Mouse (Mus musculus) liver, embryonic 14.5 days (tissue): ENCODE data around the gene Astn2. TPM values are rescaled to one million over a fixed set of nuclear protein-coding genes. Genes with fewer than 3 reads are reported as not detected.

Source experiments
- ATAC-seq: fragments of 200-750 bp; cut with Nextera tagmentation; 2 replicates; pipeline ENCODE4 v1.8.0; 2017; ENCODE audit warnings: moderate number of reproducible peaks, mild to moderate bottlenecking, moderate library complexity; ENCODE audit not compliant: insufficient read depth
- DNase-seq, 3 experiments: peaks; one replicate each; pipeline ENCODE4 v3.0.0-alpha.2; 2012 to 2013; ENCODE audit warnings: low read depth in 3 of 3, low spot score in 3 of 3
- H3K27ac ChIP-seq: fragments of 300-500 bp; sonication (generic); 2 replicates; pipeline ENCODE4 v1.5.1; 2014; ENCODE audit warnings: moderate library complexity, mild to moderate bottlenecking, control low read depth, inconsistent platforms
- H3K27me3 ChIP-seq: fragments of 300-500 bp; sonication (generic); 2 replicates; pipeline ENCODE4 v1.6.1; 2014; ENCODE audit warnings: mild to moderate bottlenecking, low read length, moderate library complexity; ENCODE audit not compliant: control insufficient read depth, insufficient read depth
- H3K36me3 ChIP-seq: fragments of 300-500 bp; sonication (generic); replicated peaks from 2 replicates; pipeline ENCODE4 v1.6.1; 2014; ENCODE audit warnings: low read depth; ENCODE audit not compliant: control insufficient read depth, insufficient read depth
- H3K4me1 ChIP-seq, 2 experiments: fragments of 200-500 bp in 1 of 2; fragments of 300-500 bp in 1 of 2; sonication (generic) in 1 of 2; replicated peaks; 2 replicates each; pipeline ENCODE4 v1.6.1; 2012 to 2014; ENCODE audit warnings: antibody characterized with exemption in 1 of 2, inconsistent platforms in 1 of 2, low read length in 1 of 2; ENCODE audit not compliant: control insufficient read depth in 2 of 2, insufficient read depth in 2 of 2
- H3K4me2 ChIP-seq: fragments of 300-500 bp; sonication (generic); 2 replicates; pipeline ENCODE4 v1.6.1; 2014; ENCODE audit warnings: low read depth, mild to moderate bottlenecking, control low read depth, moderate library complexity
- H3K4me3 ChIP-seq, 2 experiments: fragments of 200-500 bp in 1 of 2; fragments of 300-500 bp in 1 of 2; sonication (generic) in 1 of 2; 2 replicates each; pipeline ENCODE4 v1.5.1; 2012 to 2014; ENCODE audit warnings: low read depth in 2 of 2, low read length in 2 of 2, mild to moderate bottlenecking in 2 of 2, control low read depth in 1 of 2, inconsistent platforms in 1 of 2, moderate library complexity in 1 of 2; ENCODE audit not compliant: insufficient read depth in 1 of 2
- H3K9ac ChIP-seq: fragments of 300-500 bp; sonication (generic); replicated peaks from 2 replicates; pipeline ENCODE4 v1.6.1; 2014; ENCODE audit warnings: mild to moderate bottlenecking, control low read depth, moderate library complexity
- H3K9me3 ChIP-seq: fragments of 300-500 bp; sonication (generic); 2 replicates; pipeline ENCODE4 v1.6.1; 2016; ENCODE audit warnings: low read length, mixed read lengths; ENCODE audit not compliant: control insufficient read depth
- CTCF ChIP-seq: IDR thresholded peaks from 2 replicates; pipeline ENCODE4 v1.5.1; 2016; ENCODE audit warnings: antibody characterized with exemption, low read depth, control low read depth
- EP300 ChIP-seq: IDR thresholded peaks from 2 replicates; pipeline ENCODE4 v1.6.1; 2016; ENCODE audit warnings: antibody characterized with exemption, low read depth
- WGBS: fragments of 180-500 bp; shearing (Covaris S2); extraction: QIAGEN DNeasy Blood & Tissue Kit; methylation state at CpG from one replicate; pipeline ENCODE4 v1.1.7; 2014; ENCODE audit not compliant: insufficient replicate concordance; 5-methylcytosine and 5-hydroxymethylcytosine counted together
- polyA plus RNA-seq, 2 experiments: library from polyadenylated mRNA; depleted of rRNA in 1 of 2; stranded (reverse) in 1 of 2; unstranded in 1 of 2; fragments of >200 nt; fragmentation: Nextera tagmentation in 1 of 2; extraction: Ambion mirVana in 1 of 2; gene quantifications; 2 replicates each; pipeline versions ENCODE4 v1.2.1 to v1.2.3; 2012 to 2014

The Astn2 gene
- polyA plus RNA-seq, 2 experiments: 0.16 TPM; not detected in 1

- WGBS: 80% methylated on average over 2 of the region's 2 CpGs
- Histone ChIP-seq H3K9me3 (no peaks in the 10 kb centered on the region), H3K27ac (no peak overlapping the region), H3K4me1 (no peaks in the 10 kb centered on the region), H3K4me3 (no peak overlapping the region), H3K9ac (no peak overlapping the region), H3K36me3 (no peaks in the 10 kb centered on the region), H3K27me3 (no peaks in the 10 kb centered on the region), H3K4me2 (no peak overlapping the region)
- ATAC-seq (no peak), DNase-seq (no peak)
- TF ChIP-seq CTCF: no peak
- TF ChIP-seq EP300: no peak
Measured at GRCm38 (mm10) chr4:65530901-65531300, 873.5 kb downstream of the Astn2 start.

- WGBS: 39% methylated on average over 2 of the region's 2 CpGs
- Histone ChIP-seq H3K27me3 (no peaks in the 10 kb centered on the region), H3K9ac (no peak overlapping the region), H3K4me2 (no peak overlapping the region), H3K9me3 (no peaks in the 10 kb centered on the region), H3K4me3 (no peak overlapping the region), H3K4me1 (no peaks in the 10 kb centered on the region), H3K27ac (no peak overlapping the region), H3K36me3 (no peaks in the 10 kb centered on the region)
- DNase-seq: no peak
- no peak for TF ChIP-seq EP300
- no peak for TF ChIP-seq CTCF
- ATAC-seq: no peak
Measured at GRCm38 (mm10) chr4:65508101-65508500, 896.3 kb downstream of the Astn2 start.

- Histone ChIP-seq H3K9me3 (no peaks in the 10 kb centered on the region), H3K27me3 (no peaks in the 10 kb centered on the region), H3K4me3 (no peak overlapping the region), H3K4me1 (no peaks in the 10 kb centered on the region), H3K27ac (no peak overlapping the region), H3K4me2 (no peak overlapping the region), H3K36me3 (no peaks in the 10 kb centered on the region), H3K9ac (no peak overlapping the region)
- TF ChIP-seq EP300 (no peak), CTCF (no peak)
- no peak for ATAC-seq
- no peak for DNase-seq
Measured at GRCm38 (mm10) chr4:65506870-65507269, 897.5 kb downstream of the Astn2 start.

- whole genome bisulfite sequencing: 3% methylated on average over 3 of the region's 3 CpGs
- Histone ChIP-seq H3K27ac (no peak overlapping the region), H3K4me3 (no peak overlapping the region), H3K9me3 (no peaks in the 10 kb centered on the region), H3K36me3 (no peaks in the 10 kb centered on the region), H3K4me2 (no peak overlapping the region), H3K27me3 (no peaks in the 10 kb centered on the region), H3K9ac (no peak overlapping the region), H3K4me1 (no peaks in the 10 kb centered on the region)
- ATAC-seq (no peak), DNase-seq (peak; percentile 9 to 17 (median 10))
- peak; percentile 80 for TF ChIP-seq CTCF
- no peak for TF ChIP-seq EP300
Measured at GRCm38 (mm10) chr4:65496463-65496834, 908.0 kb downstream of the Astn2 start.

GRCm38 (mm10) chr4:65495705-65496462 lies 908.5 kb downstream of the Astn2 start:
- H3K9ac ChIP-seq: no peak overlapping the region
- DNase-seq: no peak
- H3K9me3 ChIP-seq: no peaks in the 10 kb centered on the region
- no peaks in the 10 kb centered on the region for H3K27me3 ChIP-seq
- no peak for ATAC-seq
- no peak overlapping the region for H3K4me3 ChIP-seq
- H3K36me3 ChIP-seq: no peaks in the 10 kb centered on the region
- WGBS: 50% methylated on average over 6 of the region's 6 CpGs
- H3K4me1 ChIP-seq: no peaks in the 10 kb centered on the region
- TF ChIP-seq EP300 (no peak), CTCF (no peak)
- no peak overlapping the region for H3K27ac ChIP-seq
- no peak overlapping the region for H3K4me2 ChIP-seq
